Mouse (Mus musculus) layer of hippocampus, postnatal 14 days (tissue): Measurements from ENCODE around the gene Smap2. TPM values are rescaled to one million over a fixed set of nuclear protein-coding genes. Genes with fewer than 3 reads are reported as not detected.

Experiments used
- DNase-seq, 2 experiments: peaks; one replicate each; pipeline ENCODE4 v3.0.0; 2021 to 2022; ENCODE audit warnings: low spot score in 2 of 2, mixed read lengths in 1 of 2
- total RNA-seq, 2 experiments: library from RNA; stranded (reverse); gene quantifications; 2 replicates each; pipeline ENCODE4 v1.2.3; 2021

Gene Smap2
- total RNA-seq, 2 experiments from 2014 or later, result 138 to 140 TPM

- DNase-seq, result peak in 1 of 2 experiments; percentile 47
Measured at GRCm38 (mm10) chr4:120986446-120986845, 30.6 kb downstream of the Smap2 start.

DNA sequence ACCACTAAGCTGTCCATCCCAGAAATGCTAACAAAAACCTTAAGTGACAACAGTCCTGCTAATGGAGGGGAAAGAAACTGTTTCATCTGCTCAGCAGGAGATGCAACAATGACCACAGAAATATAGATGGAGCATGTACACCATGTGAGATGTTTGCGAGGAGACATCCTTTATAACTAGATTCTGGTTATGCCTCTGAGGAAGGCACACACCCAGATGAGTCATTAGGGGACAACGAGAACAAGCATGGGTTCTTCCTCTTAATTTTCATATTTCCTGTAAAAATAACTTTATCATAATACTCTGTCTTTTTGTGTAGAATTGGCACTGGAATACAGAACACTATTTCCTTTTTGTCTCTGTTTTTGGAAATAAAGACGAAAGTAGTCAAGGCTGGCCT, 38.8 kb downstream of the Smap2 start:
- DNase-seq, result no peak

DNA sequence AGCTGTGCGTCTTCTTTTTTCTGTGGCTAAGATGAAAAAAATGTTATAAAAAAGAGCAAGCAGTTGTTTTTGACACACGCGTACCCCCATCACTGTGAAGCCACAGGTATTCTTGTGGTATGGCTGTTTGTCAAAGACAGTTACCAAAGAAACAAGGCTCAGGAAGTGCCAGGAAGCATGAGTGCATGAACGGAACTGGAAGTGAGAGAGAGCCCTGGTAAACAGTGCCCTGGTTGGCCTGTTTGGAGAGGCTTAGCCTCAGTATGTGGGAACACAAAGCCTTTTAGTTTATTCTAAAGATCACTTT, 41.7 kb downstream of the Smap2 start:
- DNase-seq, result no peak

- DNase-seq, result no peak
Measured at GRCm38 (mm10) chr4:120974711-120975427, 42.2 kb downstream of the Smap2 start.

GRCm38 (mm10) chr4:120971842-120972241, 45.2 kb downstream of the Smap2 start:
- no peak for DNase-seq

- DNase-seq, result peak; percentile 35 to 39
Measured at GRCm38 (mm10) chr4:120969382-120970146, 47.5 kb downstream of the Smap2 start.

DNA sequence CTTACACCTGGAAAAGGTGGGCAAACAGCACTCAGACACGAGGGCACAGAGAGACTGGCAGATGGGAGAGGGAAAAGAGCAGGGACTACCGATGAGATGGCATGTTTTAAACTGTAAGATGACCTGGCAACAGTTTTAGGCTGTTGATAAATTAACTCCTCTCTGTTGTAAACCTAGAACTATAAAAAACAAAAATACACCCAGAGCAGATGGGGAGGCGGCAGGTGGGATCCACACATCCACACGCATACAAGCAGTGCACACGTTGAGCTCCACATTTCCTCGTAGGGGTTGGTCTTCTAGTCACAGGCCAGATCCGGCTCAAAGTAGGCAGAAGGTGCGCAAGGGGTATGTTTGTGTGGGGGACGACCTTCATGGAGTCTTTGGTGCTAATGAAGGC, 48.6 kb downstream of the Smap2 start:
- DNase-seq, result no peak

DNA sequence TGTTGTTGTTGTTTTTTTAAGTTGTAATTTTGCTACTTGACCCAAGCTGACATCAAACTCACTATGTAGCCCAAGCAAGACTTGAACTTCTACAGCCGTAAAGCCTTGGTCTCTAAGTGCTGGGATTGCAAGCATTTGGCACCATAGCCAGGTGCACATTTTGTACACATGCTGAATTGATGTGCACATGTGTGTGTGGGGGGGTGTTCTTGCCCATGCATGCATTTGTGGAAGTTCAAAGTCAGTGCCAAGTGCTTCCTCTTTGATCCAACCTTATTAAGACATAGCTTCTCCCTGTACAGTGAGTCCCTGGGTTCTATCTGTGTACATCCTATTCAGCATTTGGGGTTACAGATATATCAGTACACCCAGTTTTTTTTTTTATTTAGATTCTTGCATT, 61.5 kb downstream of the Smap2 start:
- DNase-seq, result no peak

GRCm38 (mm10) chr4:120953667-120954066, 63.4 kb downstream of the Smap2 start:
- DNase-seq, result no peak

GRCm38 (mm10) chr4:120953038-120953437, 64.0 kb downstream of the Smap2 start:
- DNase-seq, result no peak

- DNase-seq, result no peak
Measured at GRCm38 (mm10) chr4:120952163-120952562, 64.9 kb downstream of the Smap2 start.

DNA sequence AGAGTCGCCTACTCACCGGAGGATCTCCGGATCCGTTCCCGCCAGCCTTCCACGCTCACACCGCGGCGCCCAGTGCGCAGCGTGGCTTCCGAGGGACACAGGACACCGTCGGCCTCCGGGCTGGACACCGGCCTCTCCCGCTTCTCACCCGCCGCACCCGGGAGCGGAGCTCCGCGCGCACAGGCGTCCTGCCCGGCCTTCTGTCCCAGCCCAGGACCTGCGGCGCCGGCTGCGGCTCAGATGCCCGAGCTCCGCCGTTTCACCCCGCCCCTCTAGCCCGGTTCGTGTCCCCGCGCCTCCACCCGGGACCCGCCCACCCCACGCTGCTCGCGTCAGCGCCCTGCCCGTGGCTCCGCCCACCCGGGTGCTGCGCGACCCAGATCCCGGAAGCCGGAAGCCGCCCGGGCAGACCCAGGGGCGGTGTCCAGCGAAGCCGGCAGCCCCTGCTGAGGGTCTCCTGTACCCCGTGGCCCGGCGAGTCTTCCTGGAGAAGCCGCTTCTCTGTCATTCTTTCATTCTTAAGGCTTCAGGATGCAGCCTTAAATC, 65.5 kb downstream of the Smap2 start, which contains the start of gene Zfp69:
Gene Zfp69, minus strand, starts transcription at position 272 of the 546 bp plus-strand sequence.
- DNase-seq, result peak; percentile 76 to 84

- no peak for DNase-seq
Measured at GRCm38 (mm10) chr4:120950763-120951427, 66.2 kb downstream of the Smap2 start.

- DNase-seq, result no peak
Measured at GRCm38 (mm10) chr4:120948938-120949337, 68.1 kb downstream of the Smap2 start.

- no peak for DNase-seq
Measured at GRCm38 (mm10) chr4:120935006-120935405, 82.0 kb downstream of the Smap2 start.

GRCm38 (mm10) chr4:120930736-120931135, 86.3 kb downstream of the Smap2 start:
- DNase-seq, result no peak

DNA sequence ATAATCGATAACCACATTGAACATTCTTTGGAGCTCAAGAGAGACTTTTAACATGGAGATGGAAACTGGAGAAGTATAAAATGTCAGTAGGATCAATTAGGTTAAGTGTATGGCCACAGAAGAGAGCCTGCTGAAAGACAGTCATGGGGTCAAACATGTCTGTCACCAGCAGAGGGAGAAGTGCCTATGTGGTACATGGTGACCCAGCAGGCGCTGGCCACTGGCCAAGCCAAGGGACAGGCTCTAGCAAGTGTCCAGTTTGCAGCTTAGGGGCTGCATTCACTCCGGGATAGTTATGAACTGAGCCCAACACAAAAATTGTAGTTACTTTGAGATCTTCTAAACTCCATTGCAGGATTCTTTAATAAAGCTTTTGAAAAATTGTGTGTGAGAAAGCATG, 88.4 kb downstream of the Smap2 start:
- no peak for DNase-seq

DNA sequence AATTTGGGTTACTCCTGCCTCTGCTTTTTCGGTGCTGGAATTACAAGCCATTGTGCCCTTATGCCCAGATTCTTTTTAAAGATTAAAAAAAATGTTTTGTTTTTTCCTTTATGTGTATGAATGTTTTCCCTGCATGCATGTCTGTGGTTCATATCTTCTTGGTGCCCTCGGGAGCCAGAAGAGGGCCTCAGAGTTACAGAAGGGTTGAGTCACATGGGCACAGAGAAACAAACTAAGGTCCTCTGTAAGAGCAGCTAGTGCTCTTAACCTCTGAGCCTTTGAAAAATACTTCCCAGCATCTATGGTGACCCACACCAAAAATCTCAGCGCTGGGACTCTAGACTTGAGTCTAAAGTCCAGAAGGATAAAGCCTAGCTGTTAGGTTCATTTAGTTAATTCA, 91.7 kb downstream of the Smap2 start:
- no peak for DNase-seq

DNA sequence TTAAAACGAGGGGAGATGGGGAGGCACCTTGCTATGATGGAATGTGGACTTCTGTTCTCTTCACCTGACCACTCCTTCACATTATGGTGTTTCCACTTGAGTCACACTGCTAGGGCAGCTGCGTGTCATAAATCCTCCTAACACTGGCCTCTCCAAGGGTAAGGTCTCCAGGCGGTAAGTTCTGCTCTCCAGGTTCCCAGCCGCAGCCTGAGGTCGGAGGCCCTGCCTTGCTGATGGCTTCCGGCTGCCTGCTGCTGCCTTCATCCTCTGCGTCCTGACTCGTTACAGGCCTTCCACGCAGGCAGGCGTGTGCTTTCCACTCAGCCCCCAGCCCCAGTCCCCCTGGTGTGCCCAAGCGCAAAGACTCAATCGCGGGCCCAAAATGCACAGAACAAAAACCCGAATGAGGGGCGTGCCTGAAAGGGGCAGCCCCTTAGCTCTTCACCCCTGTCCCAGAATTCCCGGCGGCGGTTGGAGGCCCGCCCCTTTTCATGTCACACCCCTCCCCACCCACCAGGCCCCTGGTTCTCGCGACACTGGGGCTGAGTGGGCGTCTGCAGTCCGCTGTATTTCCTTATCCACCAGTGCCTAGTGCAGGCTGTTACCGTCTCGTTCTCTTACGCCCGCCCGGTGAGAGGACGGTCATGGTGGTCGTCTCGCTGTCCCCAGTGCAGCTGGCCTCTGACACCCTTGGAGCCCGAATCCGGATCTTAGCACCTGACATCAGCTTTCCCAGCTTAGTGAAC, 92.3 kb downstream of the Smap2 start, which contains the start of gene Exo5:
Gene Exo5, minus strand, starts transcription at position 464 of the 746 bp plus-strand sequence.
- peak; percentile 86 to 88 for DNase-seq

- DNase-seq, result no peak
Measured at GRCm38 (mm10) chr4:120921461-120921860, 95.6 kb downstream of the Smap2 start.
